Mouse (Mus musculus) hindbrain, embryonic 11.5 days (tissue): ENCODE results near the gene Ptprt. TPM values are rescaled to one million over a fixed set of nuclear protein-coding genes. Genes with fewer than 3 reads are reported as not detected.

Experiments
- ATAC-seq: fragments of 200-750 bp; cut with Nextera tagmentation; 2 replicates; pipeline ENCODE4 v1.8.0; 2017; ENCODE audit warnings: mild to moderate bottlenecking, moderate TSS enrichment, moderate library complexity; ENCODE audit not compliant: low FRiP score
- DNase-seq: peaks from one replicate; pipeline ENCODE4 v3.0.0-alpha.2; 2015; ENCODE audit warnings: low spot score
- H3K27ac ChIP-seq: fragments of 300-500 bp; sonication (generic); 2 replicates; pipeline ENCODE4 v1.5.1; 2014; ENCODE audit warnings: mild to moderate bottlenecking, low read depth, low read length
- H3K27me3 ChIP-seq: fragments of 300-500 bp; sonication (generic); 2 replicates; pipeline ENCODE4 v1.6.1; 2014; ENCODE audit warnings: mild to moderate bottlenecking, low read length, moderate library complexity, mixed read lengths; ENCODE audit not compliant: control insufficient read depth, insufficient read depth
- H3K36me3 ChIP-seq: fragments of 300-500 bp; sonication (generic); 2 replicates; pipeline ENCODE4 v1.6.1; 2014; ENCODE audit warnings: mild to moderate bottlenecking, low read length, moderate library complexity, mixed read lengths; ENCODE audit not compliant: control insufficient read depth, insufficient read depth
- H3K4me1 ChIP-seq: fragments of 300-500 bp; sonication (generic); replicated peaks from 2 replicates; pipeline ENCODE4 v1.6.1; 2014; ENCODE audit warnings: low read length, mixed read lengths; ENCODE audit not compliant: control insufficient read depth, insufficient read depth
- H3K4me2 ChIP-seq: fragments of 300-500 bp; sonication (generic); replicated peaks from 2 replicates; pipeline ENCODE4 v1.6.1; 2014; ENCODE audit warnings: mild to moderate bottlenecking, low read depth, low read length
- H3K4me3 ChIP-seq: fragments of 300-500 bp; sonication (generic); 2 replicates; pipeline ENCODE4 v1.5.1; 2014; ENCODE audit warnings: low read depth, low read length
- H3K9ac ChIP-seq: fragments of 300-500 bp; sonication (generic); 2 replicates; pipeline ENCODE4 v1.6.1; 2014; ENCODE audit warnings: low read depth, low read length
- H3K9me3 ChIP-seq: fragments of 300-500 bp; sonication (generic); 2 replicates; pipeline ENCODE4 v1.6.1; 2016; ENCODE audit warnings: low read length; ENCODE audit not compliant: control insufficient read depth
- WGBS: fragments of 180-500 bp; shearing (Covaris S2); extraction: QIAGEN DNeasy Blood & Tissue Kit; methylation state at CpG from one replicate; pipeline ENCODE4 v1.1.7; 2014; 5-methylcytosine and 5-hydroxymethylcytosine counted together
- polyA plus RNA-seq: library from polyadenylated mRNA; unstranded; fragments of >200 nt; fragmentation: Nextera tagmentation; extraction: Ambion mirVana; gene quantifications from 2 replicates; pipeline ENCODE4 v1.2.1, GENCODE M21; 2014

Ptprt gene
- polyA plus RNA-seq, 1 experiment from 2014 or later = 1.3 TPM

GRCm38 (mm10) chr2:162626076-162626475 is 34.9 kb downstream of the Ptprt start:
- H3K4me3 ChIP-seq = no peak overlapping the region
- H3K4me2 ChIP-seq = no peak overlapping the region
- no peaks in the 10 kb centered on the region for H3K4me1 ChIP-seq
- no peak overlapping the region for H3K27ac ChIP-seq
- H3K9me3 ChIP-seq = no peaks in the 10 kb centered on the region
- no peaks in the 10 kb centered on the region for H3K36me3 ChIP-seq
- DNase-seq (no peak), ATAC-seq (no peak)
- 88% methylated on average over 3 of the region's 3 CpGs for WGBS
- no peaks in the 10 kb centered on the region for H3K27me3 ChIP-seq
- no peak overlapping the region for H3K9ac ChIP-seq

- Histone ChIP-seq H3K27me3 (no peaks in the 10 kb centered on the region), H3K4me1 (no peaks in the 10 kb centered on the region), H3K4me2 (no peak overlapping the region), H3K27ac (no peak overlapping the region), H3K9me3 (no peaks in the 10 kb centered on the region), H3K9ac (no peak overlapping the region), H3K36me3 (no peaks in the 10 kb centered on the region), H3K4me3 (no peak overlapping the region)
- DNase-seq = no peak
- no peak for ATAC-seq
- WGBS = 84% methylated on average over 3 of the region's 3 CpGs
These were observed 36.2 kb downstream of the Ptprt start for GRCm38 (mm10) chr2:162624707-162625106.

- no peak overlapping the region for H3K9ac ChIP-seq
These were observed 46.7 kb downstream of the Ptprt start for GRCm38 (mm10) chr2:162614256-162614655.

GRCm38 (mm10) chr2:162613480-162613879 is 47.5 kb downstream of the Ptprt start:
- H3K4me2 ChIP-seq = no peak overlapping the region
- no peak overlapping the region for H3K27ac ChIP-seq
- ATAC-seq (no peak), DNase-seq (no peak)
- no peaks in the 10 kb centered on the region for H3K36me3 ChIP-seq
- H3K4me3 ChIP-seq = no peak overlapping the region
- WGBS = 68% methylated on average over 4 of the region's 4 CpGs
- no peaks in the 10 kb centered on the region for H3K27me3 ChIP-seq
- H3K9me3 ChIP-seq = no peaks in the 10 kb centered on the region
- H3K4me1 ChIP-seq = no peaks in the 10 kb centered on the region
- no peak overlapping the region for H3K9ac ChIP-seq

More at GRCm38 (mm10) chr2:162614256-162614655, 46.7 kb downstream of the Ptprt start:
- Histone ChIP-seq H3K36me3 (no peaks in the 10 kb centered on the region), H3K4me3 (no peak overlapping the region), H3K4me1 (no peaks in the 10 kb centered on the region), H3K9me3 (no peaks in the 10 kb centered on the region), H3K4me2 (no peak overlapping the region), H3K27me3 (no peaks in the 10 kb centered on the region), H3K27ac (no peak overlapping the region)
- ATAC-seq (no peak), DNase-seq (no peak)
- 87% methylated on average over 2 of the region's 2 CpGs for WGBS

GRCm38 (mm10) chr2:162602721-162603120 is 58.2 kb downstream of the Ptprt start:
- H3K9ac ChIP-seq = no peak overlapping the region
- no peak for DNase-seq
- no peak for ATAC-seq
- H3K9me3 ChIP-seq = no peaks in the 10 kb centered on the region
- no peaks in the 10 kb centered on the region for H3K36me3 ChIP-seq
- H3K4me1 ChIP-seq = no peaks in the 10 kb centered on the region
- H3K27me3 ChIP-seq = no peaks in the 10 kb centered on the region
- H3K4me3 ChIP-seq = no peak overlapping the region
- no peak overlapping the region for H3K27ac ChIP-seq
- WGBS = 89% methylated on average over 5 of the region's 5 CpGs
- no peak overlapping the region for H3K4me2 ChIP-seq

GRCm38 (mm10) chr2:162591388-162591787 is 69.6 kb downstream of the Ptprt start:
- 85% methylated on average over 3 of the region's 3 CpGs for WGBS

GRCm38 (mm10) chr2:162581651-162582050 is 79.3 kb downstream of the Ptprt start:
- no peak overlapping the region for H3K27ac ChIP-seq
- no peak overlapping the region for H3K4me3 ChIP-seq
- H3K27me3 ChIP-seq = no peaks in the 10 kb centered on the region
- ATAC-seq (no peak), DNase-seq (no peak)
- no peak overlapping the region for H3K9ac ChIP-seq
- 83% methylated on average over 4 of the region's 4 CpGs for WGBS
- H3K9me3 ChIP-seq = no peaks in the 10 kb centered on the region
- H3K4me1 ChIP-seq = no peaks in the 10 kb centered on the region
- H3K4me2 ChIP-seq = no peak overlapping the region
- no peaks in the 10 kb centered on the region for H3K36me3 ChIP-seq

More at GRCm38 (mm10) chr2:162591388-162591787, 69.6 kb downstream of the Ptprt start:
- Histone ChIP-seq H3K27ac (no peak overlapping the region), H3K9me3 (no peaks in the 10 kb centered on the region), H3K9ac (no peak overlapping the region), H3K27me3 (no peaks in the 10 kb centered on the region), H3K4me2 (no peak overlapping the region), H3K36me3 (no peaks in the 10 kb centered on the region), H3K4me1 (no peaks in the 10 kb centered on the region), H3K4me3 (no peak overlapping the region)
- ATAC-seq (no peak), DNase-seq (no peak)

GRCm38 (mm10) chr2:162577819-162578218 is 83.1 kb downstream of the Ptprt start:
- no peak for ATAC-seq
- no peaks in the 10 kb centered on the region for H3K27me3 ChIP-seq

GRCm38 (mm10) chr2:162572851-162573250 is 88.1 kb downstream of the Ptprt start:
- no peak overlapping the region for H3K9ac ChIP-seq
- H3K27ac ChIP-seq = no peak overlapping the region
- H3K4me1 ChIP-seq = no peaks in the 10 kb centered on the region
- 81% methylated on average over 2 of the region's 2 CpGs for WGBS
- no peak for ATAC-seq
- no peak for DNase-seq
- H3K36me3 ChIP-seq = no peaks in the 10 kb centered on the region
- H3K4me2 ChIP-seq = no peak overlapping the region
- no peaks in the 10 kb centered on the region for H3K9me3 ChIP-seq
- H3K4me3 ChIP-seq = no peak overlapping the region
- no peaks in the 10 kb centered on the region for H3K27me3 ChIP-seq

More at GRCm38 (mm10) chr2:162577819-162578218, 83.1 kb downstream of the Ptprt start:
- Histone ChIP-seq H3K9me3 (no peaks in the 10 kb centered on the region), H3K4me2 (no peak overlapping the region), H3K27ac (no peak overlapping the region), H3K4me3 (no peak overlapping the region), H3K9ac (no peak overlapping the region), H3K4me1 (no peaks in the 10 kb centered on the region), H3K36me3 (no peaks in the 10 kb centered on the region)
- 92% methylated on average over 7 of the region's 7 CpGs for WGBS
- no peak for DNase-seq
